Mouse (Mus musculus): ENCODE measurements around the gene Rcn3.
"Not testable (repeated sequence)": the region's sequence is repeated elsewhere in the genome, so short reads cannot be mapped to it uniquely, and the experiment has no call there.

Gene Rcn3

DNA sequence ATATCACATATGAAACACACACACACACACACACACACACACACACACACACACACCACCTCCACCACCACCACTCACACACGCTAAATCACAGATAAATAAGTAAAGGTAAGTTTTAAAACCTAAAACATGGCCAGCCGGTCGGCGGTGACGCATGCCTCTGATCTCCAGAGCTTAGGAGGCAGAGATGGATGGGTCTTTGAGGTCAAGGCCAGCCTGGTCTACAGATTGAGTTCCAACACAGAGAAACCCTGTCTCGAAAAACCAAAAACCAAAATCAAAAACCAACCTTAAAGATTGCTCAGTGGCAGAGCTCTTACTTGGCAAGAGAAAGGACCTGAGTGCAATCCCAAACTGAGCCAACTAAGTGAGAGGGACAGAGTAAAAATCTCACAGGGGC lies 8.0 kb upstream of the Rcn3 start:
- DNase-seq (ENCODE audit: extremely low read depth, insufficient read length, low spot score): no peak

GRCm38 (mm10) chr7:45098541-45099240 lies 6.7 kb upstream of the Rcn3 start:
- no peak for DNase-seq (ENCODE audit: extremely low read depth, insufficient read length, low spot score)

- no peak for DNase-seq (ENCODE audit: extremely low read depth, insufficient read length, low spot score)
Observed at GRCm38 (mm10) chr7:45097479-45097878, 5.5 kb upstream of the Rcn3 start.

DNA sequence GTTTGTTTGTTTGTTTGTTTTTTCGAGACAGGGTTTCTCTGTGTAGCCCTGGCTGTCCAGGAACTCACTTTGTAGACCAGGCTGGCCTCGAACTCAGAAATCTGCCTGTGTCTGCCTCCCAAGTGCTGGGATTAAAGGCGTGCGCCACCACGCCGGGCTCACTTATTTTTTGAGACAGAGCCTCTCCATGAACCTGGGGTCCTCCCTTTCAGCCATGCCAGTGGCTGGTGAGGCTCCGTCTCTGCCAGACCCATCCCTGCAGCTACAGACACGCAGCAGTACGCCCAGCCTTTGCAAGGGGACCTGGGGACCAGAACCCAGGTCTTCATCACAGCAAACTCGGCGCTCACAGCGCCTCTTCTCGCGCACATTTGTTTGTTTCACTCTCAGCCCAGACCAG lies 3.9 kb upstream of the Rcn3 start:
- not testable (repeated sequence) for DNase-seq (ENCODE audit: extremely low read depth, insufficient read length, low spot score)

GRCm38 (mm10) chr7:45095367-45095766 lies 3.3 kb upstream of the Rcn3 start:
- DNase-seq (ENCODE audit: extremely low read depth, insufficient read length, low spot score): no peak

- no peak for DNase-seq (ENCODE audit: extremely low read depth, insufficient read length, low spot score)
Observed at GRCm38 (mm10) chr7:45094121-45094520, 2.1 kb upstream of the Rcn3 start.

DNA sequence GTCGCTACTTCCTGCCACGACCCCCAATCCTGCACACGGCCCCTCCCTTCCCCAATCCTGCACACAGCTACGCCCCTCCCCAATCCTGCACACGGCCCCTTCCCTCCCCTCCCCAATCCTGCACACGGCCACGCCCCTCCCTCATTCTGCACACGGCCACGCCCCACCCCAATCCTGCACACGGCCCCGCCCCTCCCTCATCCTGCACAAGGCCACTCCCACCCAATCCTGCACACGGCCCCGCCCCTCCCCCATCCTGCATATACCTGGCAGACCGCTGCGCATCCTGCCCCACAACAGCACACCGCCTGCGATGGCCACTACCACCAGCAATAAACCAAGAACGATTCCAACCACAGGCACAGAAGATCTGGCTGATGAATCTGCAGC lies 1.5 kb upstream of the Rcn3 start:
- DNase-seq (ENCODE audit: extremely low read depth, insufficient read length, low spot score): no peak

- no peak for DNase-seq (ENCODE audit: extremely low read depth, insufficient read length, low spot score)
Observed at GRCm38 (mm10) chr7:45092828-45093515, 951 bp upstream of the Rcn3 start.

- DNase-seq (ENCODE audit: extremely low read depth, insufficient read length, low spot score): no peak
Observed at GRCm38 (mm10) chr7:45091001-45091990, 725 bp downstream of the Rcn3 start.

- DNase-seq (ENCODE audit: extremely low read depth, insufficient read length, low spot score): no peak
Observed at GRCm38 (mm10) chr7:45090251-45090977, 1.6 kb downstream of the Rcn3 start.

GRCm38 (mm10) chr7:45088597-45088996 lies 3.4 kb downstream of the Rcn3 start:
- DNase-seq (ENCODE audit: extremely low read depth, insufficient read length, low spot score): no peak

DNA sequence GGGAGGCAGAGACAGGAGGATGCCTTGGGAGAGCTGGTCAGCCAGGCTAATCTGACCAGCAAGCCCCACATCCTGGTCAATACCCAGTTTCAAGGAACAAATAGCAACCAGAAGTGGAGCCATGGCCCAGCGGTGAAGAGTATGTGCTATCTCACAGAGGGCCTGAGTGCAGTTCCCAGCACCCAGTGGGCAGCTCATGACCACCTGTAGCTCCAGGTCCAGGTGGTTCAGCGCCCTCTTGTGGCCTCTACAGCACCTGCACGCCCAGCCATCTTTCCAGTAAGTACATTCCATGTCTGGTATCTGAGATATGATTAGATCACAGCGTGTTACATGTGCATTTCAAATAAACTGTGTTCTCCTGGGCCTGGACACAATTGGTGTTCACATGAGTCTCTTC lies 5.9 kb downstream of the Rcn3 start:
- DNase-seq (ENCODE audit: extremely low read depth, insufficient read length, low spot score): no peak

DNA sequence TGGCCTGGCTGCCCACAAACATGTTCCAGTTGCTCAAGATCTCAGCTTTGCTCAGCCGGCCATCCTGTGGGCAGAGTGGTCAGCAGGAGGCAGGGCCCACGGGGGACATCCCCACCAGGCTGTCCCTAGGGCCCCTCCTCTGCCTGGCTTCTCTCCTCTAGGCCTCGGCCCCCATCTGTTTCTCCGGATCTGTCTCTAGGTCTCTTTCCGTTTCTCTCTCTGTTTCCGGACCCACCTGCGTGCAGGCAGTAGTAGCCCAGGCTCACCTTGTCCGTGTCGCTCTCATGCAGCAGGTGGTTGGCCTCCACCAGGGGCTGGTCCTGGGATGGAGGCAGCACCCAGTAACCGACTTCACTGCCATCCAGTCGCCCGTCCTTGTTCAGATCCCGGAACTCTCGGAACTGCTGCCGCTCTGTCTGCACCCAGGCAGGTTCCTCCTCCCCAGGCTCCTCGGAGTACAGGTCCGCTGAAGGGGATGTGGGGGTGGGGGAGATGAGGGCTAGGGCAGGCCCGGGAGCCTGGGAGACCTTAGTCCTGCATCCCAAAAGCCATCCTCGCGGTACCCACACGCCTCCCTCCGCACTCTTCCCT lies 8.6 kb downstream of the Rcn3 start:
- no peak for DNase-seq (ENCODE audit: extremely low read depth, insufficient read length, low spot score)

GRCm38 (mm10) chr7:45082401-45083299 lies 9.4 kb downstream of the Rcn3 start:
- peak; percentile 41 for DNase-seq (ENCODE audit: extremely low read depth, insufficient read length, low spot score)

- peak; percentile 69 for DNase-seq (ENCODE audit: extremely low read depth, insufficient read length, low spot score)
Observed at GRCm38 (mm10) chr7:45081016-45081415, 11.0 kb downstream of the Rcn3 start.

- peak; percentile 70 for DNase-seq (ENCODE audit: extremely low read depth, insufficient read length, low spot score)
Observed at GRCm38 (mm10) chr7:45079856-45080255, 12.2 kb downstream of the Rcn3 start.

DNA sequence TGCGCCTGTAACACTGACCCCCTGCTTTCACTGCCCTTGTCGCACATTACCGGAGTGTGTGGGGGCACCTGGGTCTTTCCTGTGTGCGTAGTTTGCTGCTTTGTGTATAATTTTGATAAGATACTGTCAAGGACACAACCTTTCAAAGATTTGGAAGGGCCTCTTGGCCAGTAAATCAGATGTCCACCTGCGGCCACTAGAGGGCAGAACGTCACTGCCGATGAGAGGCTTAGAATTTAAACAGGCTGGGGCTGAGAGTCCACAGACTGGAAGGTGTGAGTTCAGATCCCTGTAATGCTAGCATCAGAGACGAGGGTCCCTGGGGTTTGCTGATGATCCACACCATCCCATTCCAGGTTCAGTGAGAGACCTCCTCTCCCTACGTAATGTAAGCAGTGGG lies 13.5 kb downstream of the Rcn3 start:
- no peak for DNase-seq (ENCODE audit: extremely low read depth, insufficient read length, low spot score)

GRCm38 (mm10) chr7:45077829-45078228 lies 14.2 kb downstream of the Rcn3 start:
- no peak for DNase-seq (ENCODE audit: extremely low read depth, insufficient read length, low spot score)

DNA sequence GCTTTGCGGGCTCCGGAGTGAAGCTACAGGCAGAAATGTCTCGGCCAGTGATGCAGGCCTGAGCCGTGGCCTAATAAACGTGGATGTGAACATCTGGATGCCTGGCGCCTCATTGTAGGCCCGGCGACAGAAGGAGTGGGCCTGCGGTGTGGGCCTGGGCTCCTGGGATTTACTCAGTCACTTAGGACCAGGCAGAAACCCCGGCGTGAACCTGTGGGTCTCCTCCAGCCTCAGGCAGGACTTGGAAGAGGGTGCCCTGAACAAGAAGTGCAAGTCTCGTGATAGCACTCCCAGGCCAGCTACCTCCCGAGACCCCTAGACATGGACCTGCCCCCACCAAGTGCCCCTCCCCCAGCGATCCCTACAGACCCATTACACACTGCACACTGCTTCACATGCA lies 14.7 kb downstream of the Rcn3 start:
- no peak for DNase-seq (ENCODE audit: extremely low read depth, insufficient read length, low spot score)
